Mouse (Mus musculus) adrenal gland, postnatal 36 days (tissue): ENCODE measurements around the gene Gm20878. TPM values are rescaled to one million over a fixed set of nuclear protein-coding genes. Genes with fewer than 3 reads are reported as not detected.
"Not testable (repeated sequence)": the region's sequence is repeated elsewhere in the genome, so short reads cannot be mapped to it uniquely, and the experiment has no call there.

Source experiments
- DNase-seq, 2 experiments: peaks; one replicate each; pipeline ENCODE4 v3.0.0; 2021; ENCODE audit warnings: mixed read lengths in 1 of 2
- long read RNA-seq, 2 experiments: library from polyadenylated mRNA; stranded (forward); transcript quantifications; one replicate each; pipeline ENCODE4 v2.0.0; 2021; ENCODE audit warnings: borderline sequencing depth in 2 of 2
- total RNA-seq, 2 experiments: library from RNA; stranded (reverse); gene quantifications; 2 replicates each; pipeline ENCODE4 v1.2.3; 2021

Gm20878 gene
- total RNA-seq, result 1 to 10 TPM; 2.9 to 3.3 TPM
- long read RNA-seq, experiment 1, partial matches to known transcripts, result 0 of 1 reads
- long read RNA-seq, experiment 1, other reads (novel, unspliced or antisense), result 1 of 1 reads
- long read RNA-seq, experiment 2, result 0 reads

GRCm38 (mm10) chr4:41941272-41941671 lies at the start of gene Gm20878:
Gm20878 (plus strand) TSS chr4:41941572.
- not testable (repeated sequence) for DNase-seq

DNA sequence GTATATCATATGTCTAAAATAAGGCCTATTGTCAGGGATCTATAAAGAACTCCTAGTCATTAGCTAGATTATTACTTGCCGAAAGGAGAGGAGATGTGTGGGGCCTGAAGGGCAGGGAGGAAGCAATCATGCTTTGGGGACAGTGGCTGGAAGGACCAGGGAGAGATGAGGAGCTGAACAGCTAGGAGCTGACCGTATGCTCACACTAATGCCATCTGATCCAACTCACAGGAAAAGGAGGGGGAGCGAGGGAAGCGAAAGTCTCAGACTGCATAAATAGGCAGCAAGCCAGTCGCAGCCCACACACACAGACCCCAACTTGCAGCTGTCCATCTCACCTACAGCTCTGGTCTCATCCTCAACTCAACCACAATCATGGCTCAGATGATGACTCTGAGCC lies 38.1 kb upstream of the Gm20878 start, which contains the start of gene Gm21541:
Gm21541 (plus strand) TSS at position 301 of the 400 bp plus-strand sequence.
- DNase-seq, result not testable (repeated sequence)

- DNase-seq, result not testable (repeated sequence)
Measured at GRCm38 (mm10) chr4:41965758-41966157, 24.4 kb downstream of the Gm20878 start, which contains the start of gene Fam205a4. Fam205a4 (plus strand) TSS chr4:41966058.

Other genes with a start within 250 kb of the Gm20878 start
- 10 to 100 TPM; 39.3 to 40.3 TPM for gene Cntfr, start 244.5 kb upstream of the Gm20878 start, total RNA-seq
- gene Il11ra1, start 241.6 kb upstream of the Gm20878 start, total RNA-seq, result 10 to 100 TPM; 79.1 to 85.0 TPM
- 10 to 100 TPM; 39.2 to 42.6 TPM for gene Rpp25l, start 228.0 kb upstream of the Gm20878 start, total RNA-seq
- gene Dctn3, start 218.4 kb upstream of the Gm20878 start, total RNA-seq, result 100 to 1,000 TPM; 103 to 123 TPM
- not detected for gene Arid3c, start 210.4 kb upstream of the Gm20878 start, total RNA-seq
- 10 to 100 TPM; 32.1 to 45.6 TPM for gene Galt, start 186.3 kb upstream of the Gm20878 start, total RNA-seq
- gene Sigmar1, start 185.4 kb upstream of the Gm20878 start, total RNA-seq, result 10 to 100 TPM; 77.4 to 80.1 TPM
- 10 to 100 TPM; 33.9 to 46.8 TPM for gene Ccl27a, start 167.3 kb upstream of the Gm20878 start, total RNA-seq
- gene Gm21541, start 38.0 kb upstream of the Gm20878 start, total RNA-seq, result not detected
- gene Fam205a4, start 24.5 kb downstream of the Gm20878 start, total RNA-seq, result under 1 TPM; 0.89 to 0.99 TPM
- under 1 TPM in 1 of 2 experiments, not detected in 1; 0.66 TPM for gene Gm21093, start 93.2 kb downstream of the Gm20878 start, total RNA-seq
- not detected for gene Gm3893, start 149.6 kb downstream of the Gm20878 start, total RNA-seq
- 1 to 10 TPM in 1 of 2 experiments, under 1 TPM in 1; 0.69 to 3.7 TPM for gene Gm13304, start 173.2 kb downstream of the Gm20878 start, total RNA-seq
- 1 to 10 TPM in 1 of 2 experiments, not detected in 1; 1.5 TPM for gene Gm13306, start 211.9 kb downstream of the Gm20878 start, total RNA-seq
- 1 to 10 TPM in 1 of 2 experiments, under 1 TPM in 1; 0.56 to 1.2 TPM for gene Gm13305, start 227.0 kb downstream of the Gm20878 start, total RNA-seq